Mouse (Mus musculus) lung, adult 2 months (tissue): ENCODE measurements at regions not wholly inside any gene's neighbourhood (a gene's known extent, or its start where the extent isn't known, plus 50 kb on each side); places are given as distances from the start of the nearest gene placed in this dataset.
A peak's percentile ranks its signal among the peaks of the same experiment; 100 is the strongest.

Experiments
- DNase-seq: peaks from one replicate; pipeline ENCODE4 v3.0.0; 2022
- H3K4me1 ChIP-seq: fragments of 200-500 bp; 2 replicates; pipeline ENCODE4 v1.6.1; 2011; ENCODE audit warnings: low read length; ENCODE audit not compliant: control insufficient read depth, insufficient read depth
- H3K4me3 ChIP-seq: fragments of 200-500 bp; replicated peaks from 2 replicates; pipeline ENCODE3; 2011; ENCODE audit warnings: low read depth, mild to moderate bottlenecking, control low read depth, low read length; ENCODE audit errors: extremely low read depth
- CTCF ChIP-seq: fragments of 200-500 bp; IDR thresholded peaks from 2 replicates; pipeline ENCODE4 v1.5.1; 2011; ENCODE audit warnings: mild to moderate bottlenecking, low read length, control low read depth; ENCODE audit not compliant: insufficient read depth
- POLR2A ChIP-seq: fragments of 200-500 bp; IDR thresholded peaks from 2 replicates; pipeline ENCODE4 v1.6.1; 2011; ENCODE audit warnings: low read depth, mild to moderate bottlenecking, control low read depth, low read length, borderline replicate concordance; ENCODE audit errors: extremely low read depth
- WGBS: fragments of 180-500 bp; shearing (Covaris S2); methylation state at CpG from one replicate; pipeline ENCODE4 v1.1.7; 2018; 5-methylcytosine and 5-hydroxymethylcytosine counted together

GRCm38 (mm10) chr6:95179993-95180392 lies 63.0 kb downstream of the Kbtbd8 start:
- 29% methylated on average over 2 of the region's 2 CpGs for WGBS
- Histone ChIP-seq H3K4me3 (no peak overlapping the region), H3K4me1 (no peaks in the 10 kb centered on the region)
- TF ChIP-seq POLR2A (no peak), CTCF (no peak)
- DNase-seq = no peak

GRCm38 (mm10) chr6:95182238-95182637 lies 65.2 kb downstream of the Kbtbd8 start:
- WGBS = 12% methylated on average over 1 of the region's 1 CpGs
- no peak overlapping the region for H3K4me3 ChIP-seq
- H3K4me1 ChIP-seq = no peaks in the 10 kb centered on the region
- TF ChIP-seq CTCF = no peak
- no peak for TF ChIP-seq POLR2A
- DNase-seq = no peak

- Histone ChIP-seq H3K4me1 (no peaks in the 10 kb centered on the region), H3K4me3 (no peak overlapping the region)
- no peak for TF ChIP-seq POLR2A
- no peak for TF ChIP-seq CTCF
- DNase-seq = no peak
- WGBS = 55% methylated on average over 7 of the region's 7 CpGs
Observed at GRCm38 (mm10) chr6:95185074-95185931, 68.3 kb downstream of the Kbtbd8 start.

GRCm38 (mm10) chr6:95196631-95197030 lies 79.6 kb downstream of the Kbtbd8 start:
- no peak overlapping the region for H3K4me3 ChIP-seq
- WGBS = 91% methylated on average over 2 of the region's 2 CpGs

GRCm38 (mm10) chr6:95198611-95199010 lies 81.6 kb downstream of the Kbtbd8 start:
- Histone ChIP-seq H3K4me3 (no peak overlapping the region), H3K4me1 (no peaks in the 10 kb centered on the region)
- WGBS = 81% methylated on average over 6 of the region's 6 CpGs
- DNase-seq = no peak
- no peak for TF ChIP-seq CTCF
- TF ChIP-seq POLR2A = no peak

More at GRCm38 (mm10) chr6:95196631-95197030, 79.6 kb downstream of the Kbtbd8 start:
- H3K4me1 ChIP-seq = no peaks in the 10 kb centered on the region
- TF ChIP-seq CTCF (no peak), POLR2A (no peak)
- DNase-seq = no peak

GRCm38 (mm10) chr6:95202291-95202790 lies 85.3 kb downstream of the Kbtbd8 start:
- TF ChIP-seq CTCF (no peak), POLR2A (no peak)
- Histone ChIP-seq H3K4me1 (no peaks in the 10 kb centered on the region), H3K4me3 (no peak overlapping the region)
- DNase-seq = no peak
- WGBS = 35% methylated on average over 6 of the region's 6 CpGs

- H3K4me3 ChIP-seq = no peak overlapping the region
- no peaks in the 10 kb centered on the region for H3K4me1 ChIP-seq
- no peak for TF ChIP-seq CTCF
- TF ChIP-seq POLR2A = no peak
- 72% methylated on average over 9 of the region's 9 CpGs for WGBS
- DNase-seq = no peak
Observed at GRCm38 (mm10) chr6:95202978-95203377, 85.9 kb downstream of the Kbtbd8 start.

GRCm38 (mm10) chr6:95204231-95204630 lies 87.2 kb downstream of the Kbtbd8 start:
- no peaks in the 10 kb centered on the region for H3K4me1 ChIP-seq
- H3K4me3 ChIP-seq = no peak overlapping the region
- no peak for DNase-seq
- 32% methylated on average over 3 of the region's 3 CpGs for WGBS
- TF ChIP-seq CTCF (no peak), POLR2A (no peak)

GRCm38 (mm10) chr6:95207063-95207462 lies 90.0 kb downstream of the Kbtbd8 start:
- H3K4me3 ChIP-seq = no peak overlapping the region
- DNase-seq = peak; percentile 23
- H3K4me1 ChIP-seq = no peaks in the 10 kb centered on the region
- no peak for TF ChIP-seq POLR2A
- TF ChIP-seq CTCF = no peak
- WGBS = 37% methylated on average over 2 of the region's 2 CpGs

GRCm38 (mm10) chr6:95217431-95217830 lies 100.4 kb downstream of the Kbtbd8 start:
- DNase-seq = no peak
- TF ChIP-seq CTCF (no peak), POLR2A (no peak)
- Histone ChIP-seq H3K4me1 (no peaks in the 10 kb centered on the region), H3K4me3 (no peak overlapping the region)
- 42% methylated on average over 6 of the region's 6 CpGs for WGBS
